Mouse (Mus musculus): ENCODE data around the gene Rtp4.

DNA sequence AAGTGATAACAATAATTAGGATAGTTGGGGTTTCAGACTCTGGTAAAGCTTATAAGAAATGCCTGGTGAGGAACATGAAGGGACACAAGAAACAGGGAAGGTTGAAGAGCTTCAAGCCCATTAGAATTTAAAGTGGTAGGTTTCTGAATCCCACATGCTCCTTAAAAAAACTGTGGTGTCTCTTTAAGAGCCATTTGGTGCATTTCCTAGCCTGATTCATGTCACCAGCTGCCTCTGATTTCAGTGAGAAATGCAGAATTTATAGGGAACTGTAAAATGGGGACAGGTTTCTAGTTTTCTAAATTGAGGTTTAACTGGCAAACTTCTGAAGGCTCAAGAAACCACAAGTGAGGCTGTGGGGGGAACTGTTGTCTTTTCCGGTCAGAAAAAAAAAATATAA, 320 bp upstream of the Rtp4 start:
- TF ChIP-seq CTCF (IDR thresholded peaks at IDR 0.05; ENCODE audit: borderline replicate concordance, extremely low read depth, insufficient read depth, insufficient read length) (no peak), POLR2A (IDR thresholded peaks at IDR 0.05; ENCODE audit: borderline replicate concordance, extremely low read depth, insufficient read depth, insufficient read length, poor library complexity, severe bottlenecking) (no peak)
